Comparison of ENCODE assay signal across 8 mouse cellular contexts in the genomic region with DNA sequence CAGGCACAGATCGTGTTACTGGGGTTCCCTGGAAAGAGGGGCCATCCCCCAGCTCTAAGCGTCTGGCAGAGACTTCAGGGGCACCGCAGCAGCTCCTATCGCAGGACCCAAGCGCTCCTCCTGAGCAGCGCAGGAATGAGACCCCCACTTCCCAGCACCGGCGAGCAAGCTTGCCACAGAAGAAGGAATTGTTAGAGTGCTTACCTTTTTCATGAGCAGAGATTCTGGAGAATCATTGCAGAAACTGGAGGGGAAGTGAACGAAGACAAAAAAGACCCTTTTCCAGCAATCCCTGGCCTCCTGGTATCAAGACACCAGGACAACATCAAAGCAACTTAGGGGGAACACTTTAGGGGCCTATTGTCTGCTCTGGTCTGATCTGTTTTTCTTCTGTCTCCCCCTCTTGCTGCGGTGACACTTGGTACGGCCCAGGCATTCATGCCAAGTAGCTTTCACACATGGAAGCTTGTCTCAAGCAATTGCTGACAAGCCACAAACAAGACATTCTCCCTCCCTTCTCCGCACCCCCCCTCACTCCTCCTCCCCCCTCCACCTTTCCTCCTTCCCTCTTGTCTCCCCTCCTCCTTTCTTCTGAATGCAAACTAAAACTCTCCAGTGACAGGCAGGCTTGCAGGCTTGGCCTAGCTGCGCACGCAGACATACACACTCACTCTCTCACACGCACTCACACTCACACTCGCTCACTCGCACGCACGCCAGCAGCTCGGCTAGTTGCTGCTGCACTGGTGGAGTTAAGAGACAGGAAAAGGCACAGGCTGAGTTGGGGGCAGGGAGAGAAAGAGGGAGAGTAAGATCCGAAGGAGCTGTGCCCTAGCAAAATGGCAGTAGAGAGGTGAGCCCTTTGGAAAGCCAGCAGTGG. TPM values are rescaled to one million over a fixed set of nuclear protein-coding genes. Genes with fewer than 3 reads are reported as not detected.
A peak's percentile ranks its signal among the peaks of the same experiment; 100 is the strongest.
DNase-seq lines count a peak whose midpoint lies in the region; ATAC-seq and TF ChIP-seq lines count a peak whose summit lies in the region.

A gene (minus strand): TSS at position 365 of the 880 bp plus-strand sequence.

- H3K4me3 ChIP-seq in C2C12 (ENCODE audit: insufficient read depth, poor library complexity, severe bottlenecking), result peak within 1 kb of the TSS; percentile 25
- H3K4me3 ChIP-seq in forebrain, embryonic 10.5 days, result peak within 1 kb of the TSS; percentile 82
- H3K4me3 ChIP-seq in heart, embryonic 14.5 days (ENCODE audit: control insufficient read depth in 1 of 2, insufficient read depth in 1 of 2, low read depth in 1 of 2, low read length in 2 of 2), result peak within 1 kb of the TSS; percentile 81 to 90
- peak within 1 kb of the TSS; percentile 59 for H3K4me3 ChIP-seq in liver, embryonic 11.5 days (ENCODE audit: low read depth, low read length)
- H3K4me3 ChIP-seq in stomach, embryonic 15.5 days (replicated peaks), result peak within 1 kb of the TSS; percentile 62

- WGBS in forebrain, embryonic 10.5 days, result under 1% methylated on average over 21 of the region's 21 CpGs
- under 1% methylated on average over 21 of the region's 21 CpGs for WGBS in heart, embryonic 14.5 days
- 6% methylated on average over 21 of the region's 21 CpGs for WGBS in liver, embryonic 11.5 days
- WGBS in stomach, embryonic 15.5 days, result 0% methylated on average over 21 of the region's 21 CpGs

- ATAC-seq in heart, embryonic 14.5 days (ENCODE audit: insufficient number of reproducible peaks, insufficient read depth, low FRiP score, low read depth), result peak; percentile 70
- peak; percentile 48 for ATAC-seq in liver, embryonic 11.5 days (replicated peaks; ENCODE audit: low FRiP score)
- peak; percentile 70 for ATAC-seq in stomach, embryonic 15.5 days (ENCODE audit: insufficient read depth, low FRiP score, low read depth)

- H3K79me2 ChIP-seq in C2C12 (ENCODE audit: control insufficient read depth, insufficient read depth), result no peaks in the 10 kb centered on the region

- no peak for TF ChIP-seq CTCF in C2C12 (IDR thresholded peaks at IDR 0.05; ENCODE audit: control insufficient read depth, insufficient read depth, insufficient read length)

- H3K9ac ChIP-seq in heart, embryonic 14.5 days (ENCODE audit: low read length), result peak within 1 kb of the TSS; percentile 94
- H3K9ac ChIP-seq in liver, embryonic 11.5 days (ENCODE audit: low read depth, low read length), result peak within 1 kb of the TSS; percentile 60
- H3K9ac ChIP-seq in stomach, embryonic 15.5 days, result peak within 1 kb of the TSS; percentile 64

- peak within 1 kb of the TSS; percentile 31 for H3ac ChIP-seq in C2C12 (ENCODE audit: control insufficient read depth, insufficient read length, low read depth)

- no peaks in the 10 kb centered on the region for H3K79me3 ChIP-seq in C2C12 (ENCODE audit: low read depth)

- H3K4me2 ChIP-seq in heart, embryonic 14.5 days (ENCODE audit: low read length), result peak within 1 kb of the TSS; percentile 89
- H3K4me2 ChIP-seq in liver, embryonic 11.5 days, result peak within 1 kb of the TSS; percentile 70
- peak within 1 kb of the TSS; percentile 83 for H3K4me2 ChIP-seq in stomach, embryonic 15.5 days

- peaks cover 4% of the 10 kb centered on the region; the same call in 1 of the 2 replicates for H3K9me3 ChIP-seq in forebrain, embryonic 10.5 days
- no peaks in the 10 kb centered on the region for H3K9me3 ChIP-seq in heart, embryonic 14.5 days (ENCODE audit: control insufficient read depth, low read length)
- H3K9me3 ChIP-seq in liver, embryonic 11.5 days (ENCODE audit: control insufficient read depth, low read length), result no peaks in the 10 kb centered on the region; the same call in 1 of the 2 replicates
- no peaks in the 10 kb centered on the region for H3K9me3 ChIP-seq in stomach, embryonic 15.5 days

- H3K27ac ChIP-seq in forebrain, embryonic 10.5 days, result peak within 1 kb of the TSS; percentile 98
- H3K27ac ChIP-seq in heart, embryonic 14.5 days (replicated peaks in 1 of 2; ENCODE audit: control insufficient read depth in 1 of 2, insufficient read depth in 1 of 2, low read depth in 2 of 2, low read length in 2 of 2), result peak within 1 kb of the TSS; percentile 96 to 98
- H3K27ac ChIP-seq in liver, embryonic 11.5 days (ENCODE audit: low read depth, low read length), result peak within 1 kb of the TSS; percentile 89
- peak within 1 kb of the TSS; percentile 98 for H3K27ac ChIP-seq in stomach, embryonic 15.5 days

- no peaks in the 10 kb centered on the region for H3K36me3 ChIP-seq in C2C12 (ENCODE audit: control insufficient read depth, insufficient read depth)
- 0 out of 2 replicates have a peak, but pooled peaks cover 7% of the 10 kb centered on the region for H3K36me3 ChIP-seq in forebrain, embryonic 10.5 days (replicated peaks)
- H3K36me3 ChIP-seq in heart, embryonic 14.5 days (ENCODE audit: control insufficient read depth, insufficient read depth, low read length), result no peaks in the 10 kb centered on the region
- no peaks in the 10 kb centered on the region for H3K36me3 ChIP-seq in liver, embryonic 11.5 days (ENCODE audit: control insufficient read depth, insufficient read depth, low read length)
- no peaks in the 10 kb centered on the region; the same call in 1 of the 2 replicates for H3K36me3 ChIP-seq in stomach, embryonic 15.5 days

- H3K27me3 ChIP-seq in C2C12 (ENCODE audit: control insufficient read depth, insufficient read depth, insufficient read length), result no peaks in the 10 kb centered on the region
- no peaks in the 10 kb centered on the region for H3K27me3 ChIP-seq in forebrain, embryonic 10.5 days (ENCODE audit: poor library complexity, severe bottlenecking)
- H3K27me3 ChIP-seq in heart, embryonic 14.5 days (ENCODE audit: control insufficient read depth, insufficient read depth, low read length), result no peaks in the 10 kb centered on the region
- H3K27me3 ChIP-seq in liver, embryonic 11.5 days (replicated peaks; ENCODE audit: control insufficient read depth, insufficient read depth, low read length), result no peaks in the 10 kb centered on the region
- H3K27me3 ChIP-seq in stomach, embryonic 15.5 days (replicated peaks), result no peaks in the 10 kb centered on the region

- peak; percentile 99 for DNase-seq in brain, adult 2 months (ENCODE audit: low read depth, low spot score)
- DNase-seq in forebrain, embryonic 10.5 days (ENCODE audit: extremely low spot score, low spot score), result peak; percentile 93
- DNase-seq in kidney, postnatal 10 days, result peak; percentile 90
- DNase-seq in liver, embryonic 11.5 days (ENCODE audit: low spot score), result peak; percentile 73
- peak; percentile 85 for DNase-seq in naive thymus-derived CD4-positive, alpha-beta T cell, adult 2 months (ENCODE audit: low read depth)

- H3K4me1 ChIP-seq in forebrain, embryonic 10.5 days, result peaks cover 54% of the 10 kb centered on the region
- H3K4me1 ChIP-seq in heart, embryonic 14.5 days (ENCODE audit: control insufficient read depth in 2 of 2, insufficient read depth in 2 of 2, low read length in 2 of 2), result peaks cover 16 to 30% of the 10 kb centered on the region in 2 experiments
- H3K4me1 ChIP-seq in liver, embryonic 11.5 days (replicated peaks; ENCODE audit: control insufficient read depth, insufficient read depth, low read length), result no peaks in the 10 kb centered on the region
- peaks cover 7% of the 10 kb centered on the region for H3K4me1 ChIP-seq in stomach, embryonic 15.5 days

TF ChIP-seq in C2C12, 6 proteins besides CTCF, POLR2A, EP300 and RAD21:
- no peak for TF ChIP-seq MAX (IDR thresholded peaks at IDR 0.05)
- TF ChIP-seq MYOD1 (IDR thresholded peaks at IDR 0.05; ENCODE audit: control insufficient read depth, insufficient read length, low read depth), result no peak
- TF ChIP-seq CEBPB (IDR thresholded peaks at IDR 0.05; ENCODE audit: low read depth), result no peak
- no peak for TF ChIP-seq FOSL1 (IDR thresholded peaks at IDR 0.05; ENCODE audit: insufficient read depth, low read length, poor library complexity, severe bottlenecking)
- no peak for TF ChIP-seq USF1 (IDR thresholded peaks at IDR 0.05; ENCODE audit: low read depth)
- TF ChIP-seq MYOG (IDR thresholded peaks at IDR 0.05; ENCODE audit: control insufficient read depth, extremely low read depth, insufficient read length), result no peak
TF ChIP-seq in C2C12: peak in this region for 0.

RNA-seq across cellular contexts. Expression of the gene that starts here (rescaled TPM):
- 4.9 TPM for polyA plus RNA-seq in C2C12 (2012; fragmentation: generic; extraction: Trizol)
- polyA plus RNA-seq in forebrain, embryonic 10.5 days (2016; fragmentation: Nextera tagmentation; extraction: Ambion mirVana), result 51.4 and 52.7 TPM in 2 replicates
- polyA plus RNA-seq in heart, embryonic 14.5 days (2014; fragmentation: Nextera tagmentation; extraction: Ambion mirVana), result 30.5 and 32.1 TPM in 2 replicates
- 17.9 and 21.3 TPM in 2 replicates for polyA plus RNA-seq in liver, embryonic 11.5 days (2014; fragmentation: Nextera tagmentation; extraction: Ambion mirVana)
- 50.0 and 59.3 TPM in 2 replicates for polyA plus RNA-seq in stomach, embryonic 15.5 days (2015; fragmentation: Nextera tagmentation; extraction: Ambion mirVana)

Comparison
In these comparisons a context has a peak if more than half of its experiments do, and no peak if none do; other contexts are left out.
1. Peak in every context shown above with its lines: DNase-seq, ATAC-seq, H3K4me3 ChIP-seq and H3K27ac ChIP-seq.
2. H3K4me3 ChIP-seq: peak in every context shown above with its lines; median percentile 86 in heart, embryonic 14.5 days; 82 in forebrain, embryonic 10.5 days; 62 in stomach, embryonic 15.5 days; 59 in liver, embryonic 11.5 days; 25 in C2C12.